Mouse (Mus musculus) left cerebral cortex, adult 11 months (tissue): Measurements from ENCODE around the gene Skap2.

Source experiments
- DNase-seq: peaks from one replicate; pipeline ENCODE4 v3.0.0; 2022; ENCODE audit warnings: low spot score

The Skap2 gene

GRCm38 (mm10) chr6:52012409-52013244 lies at the start of gene Skap2:
Gene Skap2 (minus strand): TSS chr6:52012549.
- peak; percentile 98 for DNase-seq

DNA sequence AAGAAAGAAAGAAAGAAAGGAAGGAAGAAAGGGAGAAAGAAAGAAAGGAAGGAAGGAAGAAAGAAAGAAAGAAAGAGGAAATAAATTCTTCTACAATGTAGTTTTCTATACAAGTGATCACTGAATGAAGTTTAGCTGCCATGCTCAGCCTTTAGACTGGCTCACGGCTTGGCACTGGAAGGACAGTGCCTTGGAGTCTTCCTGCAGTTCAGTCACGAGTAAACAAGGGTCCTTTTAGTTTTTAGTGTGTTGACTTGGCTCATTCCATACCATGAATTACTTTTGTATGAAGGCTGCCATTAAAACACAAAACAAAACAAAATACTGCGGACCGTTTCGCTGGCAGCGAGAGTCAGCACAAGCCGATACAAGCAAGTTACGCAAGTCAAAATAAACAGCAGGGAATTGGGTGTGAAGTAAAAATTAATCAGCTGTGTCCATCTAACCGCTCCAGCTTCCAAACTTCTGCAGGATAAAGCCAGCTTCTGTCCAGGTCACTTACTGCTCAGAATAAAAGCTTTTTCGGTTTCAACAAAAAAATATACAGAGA lies 46.6 kb upstream of the Skap2 start:
- no peak for DNase-seq

DNA sequence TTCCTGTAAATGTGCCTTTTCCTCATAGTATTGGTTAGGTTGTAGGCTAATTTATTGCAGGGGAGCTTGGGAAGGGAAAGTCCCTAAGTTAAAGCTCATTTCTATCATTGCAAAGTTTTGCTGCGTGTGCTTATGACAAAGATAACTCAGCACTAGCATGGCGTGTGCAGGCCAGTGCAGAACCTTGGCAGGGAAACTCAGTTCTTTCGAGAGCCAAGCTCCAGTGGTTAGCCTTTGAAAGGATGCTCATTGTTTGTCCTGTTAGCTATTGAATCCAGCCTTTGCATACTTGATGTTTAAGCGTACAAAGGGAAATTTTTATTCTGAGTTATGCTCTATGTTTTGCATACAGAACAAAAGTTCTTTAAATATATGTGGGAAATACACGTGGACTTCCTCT lies 45.8 kb upstream of the Skap2 start:
- no peak for DNase-seq

DNA sequence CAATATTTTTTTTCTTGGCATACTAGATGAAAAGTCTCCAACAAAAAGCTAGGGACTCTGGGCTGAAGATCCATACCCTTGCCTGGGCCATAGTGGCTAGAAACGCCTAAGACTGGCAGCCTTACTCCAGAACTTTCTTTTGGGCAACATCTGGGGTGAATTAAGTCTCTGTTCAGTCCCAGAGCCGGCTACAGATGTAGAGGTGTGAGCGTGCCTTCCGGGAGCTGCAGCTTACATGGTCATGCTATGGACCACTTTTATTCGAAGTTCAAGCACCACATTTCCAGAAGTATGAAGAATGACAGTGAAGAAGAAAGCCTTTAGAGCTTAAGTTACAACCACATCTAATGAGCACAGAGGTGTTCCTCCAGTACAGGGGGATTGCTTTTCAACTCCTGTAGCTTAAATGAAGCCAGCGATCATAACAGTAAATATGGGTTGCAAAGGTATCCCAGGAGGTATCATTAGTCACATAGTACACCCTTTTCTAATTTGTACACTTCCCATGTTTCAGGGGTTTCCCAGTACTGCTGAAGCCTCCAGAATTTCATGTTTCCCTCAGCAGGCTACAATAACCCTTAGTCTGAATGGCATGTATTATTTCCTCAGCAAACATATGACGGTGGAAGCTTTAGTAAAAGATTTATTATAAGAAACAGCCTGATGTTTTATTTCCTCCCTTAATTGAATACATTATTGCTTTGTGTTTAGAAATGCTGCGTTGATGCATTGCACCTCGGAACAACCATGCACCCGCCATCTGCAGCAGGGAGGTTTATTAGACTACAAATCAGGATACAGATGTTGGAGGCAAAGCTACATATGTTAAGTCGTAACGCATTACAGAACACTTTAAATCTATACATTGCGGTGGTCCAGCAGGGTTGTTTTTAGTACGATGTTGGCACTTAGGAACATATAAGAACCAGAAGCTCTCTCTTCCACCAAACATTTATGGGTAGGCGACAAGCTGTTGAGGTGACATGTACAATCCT lies 41.5 kb upstream of the Skap2 start:
- DNase-seq: no peak

GRCm38 (mm10) chr6:52050062-52050461 lies 37.7 kb upstream of the Skap2 start:
- no peak for DNase-seq

DNA sequence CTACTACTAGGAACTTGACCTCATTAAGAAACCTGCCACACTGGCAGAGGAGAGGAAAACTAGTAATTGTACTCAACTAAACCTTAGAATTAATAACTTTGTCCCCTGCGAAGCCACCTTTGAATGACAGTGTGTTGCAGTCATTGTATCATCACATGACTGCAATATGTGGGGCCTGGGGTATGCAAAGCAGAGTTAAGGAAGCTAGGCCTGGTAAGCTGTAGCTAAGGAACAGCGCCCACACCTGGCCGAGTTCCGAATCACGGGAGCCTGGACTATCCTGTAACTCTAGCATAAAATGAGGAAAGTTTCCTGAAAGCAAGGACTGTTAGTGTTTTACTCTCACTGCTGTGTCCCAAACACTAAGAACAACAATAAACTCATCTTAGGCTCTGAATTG lies 33.2 kb upstream of the Skap2 start:
- DNase-seq: no peak

GRCm38 (mm10) chr6:52036077-52036476 lies 23.7 kb upstream of the Skap2 start:
- no peak for DNase-seq

- no peak for DNase-seq
Measured at GRCm38 (mm10) chr6:52031181-52031580, 18.8 kb upstream of the Skap2 start.

DNA sequence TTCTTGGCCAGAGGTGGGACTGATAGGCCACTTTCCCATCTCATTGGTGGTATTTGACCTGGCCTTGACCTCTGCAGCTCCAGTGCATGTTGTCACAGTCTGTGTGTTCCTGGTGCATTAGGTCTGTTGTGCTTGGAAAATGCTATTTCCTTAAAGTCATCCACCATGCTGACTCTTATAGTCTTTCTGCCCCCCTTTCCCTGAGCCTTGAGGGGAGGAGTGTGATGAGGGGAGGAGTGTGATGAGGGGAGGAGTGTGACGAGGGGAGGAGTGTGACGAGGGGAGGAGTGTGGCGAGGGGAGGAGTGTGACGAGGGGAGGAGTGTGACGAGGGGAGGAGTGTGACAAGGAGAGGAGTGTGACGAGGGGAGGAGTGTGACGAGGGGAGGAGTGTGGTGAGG lies 15.8 kb upstream of the Skap2 start:
- no peak for DNase-seq

DNA sequence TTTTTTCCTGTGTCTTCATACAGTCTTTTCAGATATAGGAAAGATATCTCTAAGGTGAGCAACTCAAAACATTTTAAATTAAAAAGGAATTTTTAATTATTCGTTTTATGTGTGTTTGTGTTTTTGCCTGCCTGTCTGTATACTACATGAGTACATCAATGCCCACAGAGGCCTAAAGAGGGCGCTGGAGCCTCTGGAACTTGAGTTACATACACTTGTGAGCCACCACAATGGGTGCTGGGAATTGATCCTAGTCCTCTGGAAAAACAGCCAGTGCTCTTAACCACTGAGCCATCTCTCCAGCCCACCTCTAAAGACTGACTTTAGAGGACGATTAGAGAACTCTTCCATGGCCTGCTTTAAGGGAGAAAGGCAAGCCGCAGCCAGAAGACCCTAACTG lies 14.8 kb upstream of the Skap2 start:
- DNase-seq: no peak

DNA sequence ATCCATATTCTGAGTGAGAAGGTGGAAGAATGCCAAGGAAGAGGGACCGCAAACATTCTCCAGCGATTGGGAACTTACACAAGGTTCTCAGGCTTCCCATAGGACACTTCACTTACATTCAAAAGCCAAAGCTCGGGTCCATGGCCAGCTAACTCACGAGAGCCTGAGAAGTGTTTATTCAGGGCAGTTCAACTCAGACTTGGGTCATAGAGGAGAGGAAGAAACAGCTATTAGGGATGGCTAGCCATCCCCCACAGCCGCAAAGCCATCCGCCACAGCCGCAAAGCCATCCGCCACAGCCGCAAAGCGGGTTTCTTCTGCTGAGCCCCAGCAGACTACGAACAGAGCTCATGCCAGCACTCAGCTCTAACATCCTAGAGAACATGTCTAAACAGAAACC lies 13.9 kb upstream of the Skap2 start:
- no peak for DNase-seq

- no peak for DNase-seq
Measured at GRCm38 (mm10) chr6:52024730-52025129, 12.4 kb upstream of the Skap2 start.

DNA sequence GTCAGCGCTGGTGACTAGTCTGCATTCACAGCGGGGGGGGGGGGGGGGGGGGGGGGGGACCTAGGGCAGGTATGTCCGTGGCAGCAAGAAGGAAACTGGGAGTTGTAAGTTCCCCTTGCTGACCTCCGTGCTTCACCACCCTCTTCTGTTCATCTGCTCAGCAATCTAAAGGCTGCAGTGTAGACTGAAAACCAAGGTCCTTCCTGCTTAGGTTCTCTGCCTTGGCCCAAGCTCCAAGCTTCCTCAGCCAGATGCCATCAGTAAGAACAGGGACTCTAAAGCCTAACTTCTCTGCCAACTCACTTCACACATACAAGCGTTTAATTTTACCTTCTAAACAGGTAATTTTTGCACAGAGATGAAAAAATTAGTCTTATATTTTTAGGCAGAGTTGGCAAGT lies 10.0 kb upstream of the Skap2 start:
- DNase-seq: no peak

DNA sequence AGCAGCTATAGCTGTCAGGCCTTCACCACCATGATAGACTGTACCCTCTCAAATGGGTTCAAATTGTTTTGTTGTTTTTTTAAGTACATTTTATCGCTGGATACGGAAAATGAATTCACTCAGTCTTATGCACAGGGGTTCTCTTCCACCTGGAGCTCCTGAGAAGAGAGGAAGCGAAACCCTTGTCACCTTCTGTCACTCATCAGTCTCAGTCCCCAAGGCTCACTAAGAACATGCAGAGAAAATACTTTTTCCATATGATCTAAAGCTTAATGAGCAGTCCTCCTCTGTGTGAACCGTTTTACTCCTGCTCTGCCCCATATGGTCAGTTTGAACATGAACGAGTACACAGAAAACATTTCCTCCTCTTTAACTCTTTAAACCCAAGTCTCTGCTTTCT lies 7.9 kb upstream of the Skap2 start:
- DNase-seq: no peak

DNA sequence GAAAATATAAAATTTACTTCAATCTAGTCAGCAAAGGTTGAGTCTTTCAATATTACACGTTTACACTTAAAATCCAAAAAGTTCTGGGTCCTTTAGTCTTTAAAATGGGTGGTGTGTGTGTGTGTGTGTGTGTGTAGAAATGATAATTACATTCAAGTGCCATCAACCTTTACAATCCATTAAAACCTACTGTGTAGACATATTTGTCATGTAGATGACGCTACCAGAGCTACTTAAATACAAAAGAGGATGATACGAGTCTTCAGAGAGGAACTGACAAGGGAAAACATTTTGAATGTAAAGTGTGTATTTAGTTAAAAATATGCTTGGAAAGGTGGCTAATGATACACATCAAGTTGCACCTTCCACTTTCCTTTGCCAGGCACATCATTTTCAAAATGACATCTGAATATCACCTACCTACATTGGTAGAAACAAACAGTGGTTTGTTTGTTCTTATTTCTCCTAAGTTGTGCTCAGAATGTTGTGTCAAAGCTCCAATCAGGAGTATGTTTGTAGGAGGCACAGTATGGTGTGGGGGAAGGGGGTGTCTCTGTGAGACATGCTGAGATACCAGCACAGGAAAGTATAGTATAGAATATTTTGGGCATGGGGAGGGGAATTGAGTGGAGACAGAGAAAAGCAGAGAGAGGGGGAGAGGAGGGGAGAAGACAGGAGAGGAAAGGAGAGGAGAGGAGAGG lies 1.0 kb upstream of the Skap2 start:
- no peak for DNase-seq

DNA sequence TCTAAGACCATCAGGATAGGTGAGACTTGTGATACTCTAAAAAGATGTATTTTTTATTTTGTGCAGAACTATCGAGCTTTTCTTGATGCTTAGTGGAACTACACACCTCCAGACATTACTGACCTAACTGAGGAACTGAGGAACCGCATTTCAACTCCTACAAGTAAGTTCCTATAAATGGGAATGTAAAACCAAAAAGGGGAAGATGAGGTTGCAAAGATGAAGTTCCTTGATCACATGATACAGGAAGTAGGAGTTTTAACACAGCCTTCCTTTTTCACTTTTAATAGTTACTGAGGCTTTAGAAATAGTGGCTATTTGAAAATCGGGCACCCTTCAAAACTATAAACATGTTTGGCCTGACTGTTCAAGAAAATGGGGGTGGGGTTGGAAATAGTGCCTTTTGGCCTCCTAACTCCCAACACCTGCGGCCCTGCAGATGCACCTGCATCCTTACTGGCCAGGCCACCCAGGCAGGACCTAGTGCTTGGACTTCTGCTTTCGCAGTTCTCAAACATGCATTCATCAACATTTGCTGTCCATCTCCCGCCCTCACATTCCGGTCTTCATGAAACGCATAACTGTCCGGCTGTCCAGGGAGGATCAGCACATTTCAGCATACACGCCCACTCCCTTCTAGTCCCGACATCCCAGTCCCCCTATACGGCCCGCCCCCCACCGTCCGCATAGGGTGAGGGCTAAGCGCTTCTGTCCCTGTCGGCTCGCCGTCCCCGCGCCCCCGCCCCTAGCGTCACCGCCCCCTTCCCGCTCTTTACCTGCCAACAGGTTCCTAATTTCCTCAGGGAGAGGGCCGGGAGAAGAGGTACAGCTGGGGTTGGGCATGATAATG lies 565 bp downstream of the Skap2 start:
- DNase-seq: no peak

DNA sequence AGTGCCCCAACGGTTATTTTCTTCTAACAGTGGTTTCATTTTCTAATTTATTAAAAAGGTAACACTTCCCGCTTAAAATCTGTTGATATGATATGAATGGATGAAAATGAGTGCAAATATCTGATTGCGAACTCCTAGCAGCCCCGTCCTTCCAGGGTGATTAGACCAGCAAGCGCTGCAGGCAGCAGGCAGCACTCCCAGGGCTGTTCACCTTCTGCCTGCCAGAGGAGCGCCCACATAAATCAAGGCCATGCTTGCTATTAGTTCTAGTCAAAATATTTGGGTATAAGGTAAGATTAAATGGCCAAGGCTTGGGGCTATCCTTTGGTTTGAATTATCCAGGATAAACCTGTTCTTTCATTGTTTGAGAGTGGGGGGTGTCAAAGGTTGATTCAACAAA lies 3.0 kb downstream of the Skap2 start:
- no peak for DNase-seq

GRCm38 (mm10) chr6:52008757-52009156 lies 3.6 kb downstream of the Skap2 start:
- DNase-seq: no peak

- DNase-seq: no peak
Measured at GRCm38 (mm10) chr6:52006649-52007218, 5.6 kb downstream of the Skap2 start.

- no peak for DNase-seq
Measured at GRCm38 (mm10) chr6:52005963-52006648, 6.2 kb downstream of the Skap2 start.
